Mouse (Mus musculus): ENCODE data around the gene B430305J03Rik. TPM values are rescaled to one million over a fixed set of nuclear protein-coding genes. Genes with fewer than 3 reads are reported as not detected.

Gene B430305J03Rik
- 1 to 10 TPM; 1.4 to 2.2 TPM for total RNA-seq (2023)

DNA sequence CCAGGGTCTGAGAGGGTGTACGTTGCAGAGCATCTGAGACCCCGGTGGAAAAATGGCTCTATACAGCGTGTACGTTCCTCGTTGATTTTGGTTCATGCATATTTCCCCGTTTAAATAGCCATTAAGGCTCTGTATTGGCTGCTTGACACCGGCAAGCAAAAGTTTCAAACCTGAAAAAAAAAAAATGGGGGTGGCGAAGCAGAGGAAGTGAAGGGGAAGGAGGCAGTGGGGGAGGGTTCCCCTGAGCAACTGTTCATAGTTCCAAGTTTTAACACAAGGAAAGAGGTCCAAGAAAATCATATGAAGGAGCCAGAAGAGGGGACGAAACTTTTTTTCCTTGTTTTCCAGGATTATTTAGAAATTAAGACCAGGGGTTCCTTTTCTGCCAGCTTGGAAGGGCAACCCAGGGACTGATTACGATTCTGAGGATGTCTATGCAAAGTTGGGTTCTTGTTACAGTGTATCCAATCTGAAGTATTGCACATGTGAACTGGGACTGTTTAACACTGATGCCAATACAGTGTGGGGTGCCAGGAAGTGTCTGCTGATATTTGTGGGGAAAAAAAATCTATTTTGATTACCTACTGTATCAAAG, at the start of gene B430305J03Rik:
TSS of gene B430305J03Rik (minus strand) at position 173 of the 595 bp plus-strand sequence.

DNA sequence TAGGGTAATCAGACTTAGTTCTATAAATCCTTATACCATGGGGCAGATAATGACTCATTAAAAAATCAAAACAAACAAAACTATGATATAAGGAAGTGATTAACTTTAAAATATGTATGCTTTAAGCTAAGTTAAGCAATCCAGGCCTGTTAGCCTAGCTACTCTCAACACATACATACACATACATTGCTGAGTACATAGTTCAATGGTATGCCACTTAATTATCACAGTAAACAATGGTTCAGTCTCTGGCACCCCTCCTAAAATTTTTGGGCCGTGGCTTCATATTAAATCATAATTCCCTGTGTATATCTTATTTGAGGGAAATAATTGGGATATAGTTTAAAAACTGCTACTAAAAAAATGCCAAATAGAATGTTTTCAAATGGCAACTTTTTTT, 4.4 kb downstream of the B430305J03Rik start, which contains the start of gene Rap2b:
TSS of gene Rap2b (plus strand) at position 301 of the 400 bp plus-strand sequence.

Other genes starting within 250 kb of the B430305J03Rik start
- gene Rap2b, start 4.3 kb downstream of the B430305J03Rik start, total RNA-seq (2023), result 10 to 100 TPM; 30.9 to 33.7 TPM